Mouse (Mus musculus) fibroblast of lung, adult 2 months (primary cell): ENCODE results near the gene Rabggtb.

ENCODE experiments used
- DNase-seq: peaks from one replicate; pipeline ENCODE4 v3.0.0-alpha.2; 2011; ENCODE audit warnings: low read depth

Rabggtb gene

GRCm38 (mm10) chr3:153912546-153913509 lies at the start of gene Rabggtb:
Gene Rabggtb, minus strand, starts transcription at chr3:153913009.
- DNase-seq, result peak; percentile 79

GRCm38 (mm10) chr3:153961632-153962389 lies 49.0 kb upstream of the Rabggtb start:
- DNase-seq, result no peak

GRCm38 (mm10) chr3:153960884-153961283 lies 48.1 kb upstream of the Rabggtb start:
- DNase-seq, result no peak

GRCm38 (mm10) chr3:153959731-153960207 lies 47.0 kb upstream of the Rabggtb start:
- DNase-seq, result no peak

- DNase-seq, result peak; percentile 16
These were observed 46.4 kb upstream of the Rabggtb start for GRCm38 (mm10) chr3:153959035-153959730.

- no peak for DNase-seq
These were observed 45.1 kb upstream of the Rabggtb start for GRCm38 (mm10) chr3:153957916-153958315.

- no peak for DNase-seq
These were observed 35.4 kb upstream of the Rabggtb start for GRCm38 (mm10) chr3:153948176-153948575.

GRCm38 (mm10) chr3:153947271-153947670 lies 34.5 kb upstream of the Rabggtb start:
- no peak for DNase-seq

- DNase-seq, result peak; percentile 90
These were observed 31.7 kb upstream of the Rabggtb start, which contains the start of gene Acadm for GRCm38 (mm10) chr3:153944335-153944990. Gene Acadm, minus strand, starts transcription at chr3:153944632.

- DNase-seq, result no peak
These were observed 31.1 kb upstream of the Rabggtb start for GRCm38 (mm10) chr3:153943901-153944334.

GRCm38 (mm10) chr3:153943003-153943640 lies 30.3 kb upstream of the Rabggtb start:
- peak; percentile 14 for DNase-seq

GRCm38 (mm10) chr3:153941613-153942012 lies 28.8 kb upstream of the Rabggtb start:
- no peak for DNase-seq

GRCm38 (mm10) chr3:153940486-153940885 lies 27.7 kb upstream of the Rabggtb start:
- DNase-seq, result no peak

GRCm38 (mm10) chr3:153940021-153940420 lies 27.2 kb upstream of the Rabggtb start:
- DNase-seq, result no peak

GRCm38 (mm10) chr3:153937116-153937810 lies 24.5 kb upstream of the Rabggtb start:
- no peak for DNase-seq

GRCm38 (mm10) chr3:153935878-153936277 lies 23.1 kb upstream of the Rabggtb start:
- no peak for DNase-seq

- no peak for DNase-seq
These were observed 19.7 kb upstream of the Rabggtb start for GRCm38 (mm10) chr3:153932461-153932860.

GRCm38 (mm10) chr3:153929526-153929925 lies 16.7 kb upstream of the Rabggtb start:
- no peak for DNase-seq

- no peak for DNase-seq
These were observed 13.5 kb upstream of the Rabggtb start for GRCm38 (mm10) chr3:153926333-153926732.
